ENCODE assay signal across 3 mouse cellular contexts in the genomic region with DNA sequence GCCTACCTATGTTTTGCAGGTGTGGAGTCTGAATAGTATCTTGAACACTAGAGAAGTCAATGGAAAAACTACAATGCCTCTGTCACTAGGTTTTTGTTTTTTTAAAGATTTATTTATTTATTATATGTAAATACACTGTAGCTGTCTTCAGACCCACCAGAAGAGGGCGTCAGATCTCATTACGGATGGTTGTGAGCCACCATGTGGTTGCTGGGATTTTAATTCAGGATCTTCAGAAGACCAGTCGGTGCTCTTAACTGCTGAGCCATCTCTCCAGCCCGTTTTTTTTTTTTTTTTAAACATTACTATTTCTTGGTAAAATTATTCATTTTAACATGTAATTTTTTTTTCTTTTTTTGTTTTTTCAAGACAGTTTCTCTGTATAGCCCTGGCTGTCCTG. TPM values are rescaled to one million over a fixed set of nuclear protein-coding genes. Genes with fewer than 3 reads are reported as not detected.
"Had no signal": no experiment of that assay in that cellular context is flagged by ENCODE, and none has a peak within 500 bp of the region (broad histone marks: within the 10 kb centered on the region; RNA-seq: fewer than 3 reads in every experiment).

No protein-coding gene starts in this region.

RNA-seq across cellular contexts. Expression of a gene that starts 28.7 kb away (rescaled TPM):
- polyA plus RNA-seq: liver, embryonic 12.5 days; stomach, embryonic 14.5 days; urinary bladder, adult 2 months had no signal
